Mouse (Mus musculus): ENCODE measurements around the gene Lama5.

- TF ChIP-seq CHD2 (IDR thresholded peaks at IDR 0.05; ENCODE audit: low read depth, low read length), result no peak
- no peak for TF ChIP-seq ZNF384 (IDR thresholded peaks at IDR 0.05; ENCODE audit: low read depth, low read length)
Observed at GRCm38 (mm10) chr2:180222250-180222649, 3.4 kb downstream of the Lama5 start.
